Mouse (Mus musculus): ENCODE results near the gene Ppp1r14d.

The Ppp1r14d gene

GRCm38 (mm10) chr2:119229775-119230704 is at the start of gene Ppp1r14d:
Gene Ppp1r14d (minus strand): TSS chr2:119229906.
- no peak for DNase-seq (ENCODE audit: extremely low read depth, low read depth, low spot score)

- no peak for DNase-seq (ENCODE audit: extremely low read depth, low read depth, low spot score)
These were observed 48.1 kb upstream of the Ppp1r14d start for GRCm38 (mm10) chr2:119277810-119278209.

GRCm38 (mm10) chr2:119276926-119277325 is 47.2 kb upstream of the Ppp1r14d start:
- DNase-seq (ENCODE audit: extremely low read depth, low read depth, low spot score) = no peak

GRCm38 (mm10) chr2:119274126-119274525 is 44.4 kb upstream of the Ppp1r14d start:
- no peak for DNase-seq (ENCODE audit: extremely low read depth, low read depth, low spot score)

DNA sequence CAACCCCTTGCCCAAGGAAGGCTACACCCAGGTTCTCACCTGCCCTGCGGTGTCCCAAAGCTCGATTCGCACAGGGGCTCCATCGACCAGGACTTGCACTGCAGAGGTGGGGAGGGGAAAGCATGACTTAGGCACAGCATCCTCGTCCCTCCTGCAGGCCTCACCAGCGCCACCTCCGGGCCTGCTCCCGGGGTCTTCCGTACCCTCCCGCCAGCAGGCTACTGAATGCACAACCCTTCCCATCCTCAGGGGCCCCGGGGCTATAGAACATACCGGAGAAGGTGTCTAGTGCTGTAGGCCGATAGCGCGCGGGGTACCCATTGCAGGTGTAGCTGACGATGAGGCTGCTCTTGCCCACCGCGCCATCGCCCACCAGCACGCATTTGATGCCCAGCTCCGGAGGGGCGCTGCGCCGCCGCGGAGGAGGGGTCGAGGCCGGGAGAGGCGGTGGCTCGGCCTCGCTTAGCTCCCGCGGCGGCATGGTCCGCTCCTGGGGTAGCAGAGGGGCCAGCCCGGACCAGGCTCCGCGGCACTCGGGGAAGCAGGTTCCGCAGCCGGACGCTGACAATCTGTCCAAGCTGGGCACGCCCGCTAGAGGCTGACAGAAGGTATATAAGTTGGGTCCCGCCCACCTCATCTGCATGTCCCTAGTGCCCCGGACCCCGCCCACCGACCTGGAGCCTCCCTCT is 41.1 kb upstream of the Ppp1r14d start, which contains the start of gene Rhov:
Gene Rhov, minus strand, starts transcription at position 630 of the 689 bp plus-strand sequence.
- no peak for DNase-seq (ENCODE audit: extremely low read depth, low read depth, low spot score)

DNA sequence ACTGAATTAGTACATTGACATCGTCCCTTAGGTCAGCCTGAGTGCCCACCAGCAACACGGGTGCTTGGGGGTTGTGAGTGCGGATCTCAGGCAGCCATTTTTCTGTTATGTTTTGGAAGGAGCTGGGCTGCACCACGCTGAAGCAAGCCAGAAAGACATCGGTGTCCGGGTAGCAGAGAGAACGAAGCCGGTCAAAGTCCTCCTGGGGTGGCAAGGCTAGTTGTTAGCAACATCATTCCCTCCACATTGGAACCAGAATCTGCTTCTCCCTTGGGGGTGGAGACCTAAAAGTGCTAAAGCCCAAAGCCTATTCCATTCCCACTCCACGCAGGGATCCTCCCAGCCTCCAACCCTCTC is 40.6 kb upstream of the Ppp1r14d start:
- DNase-seq (ENCODE audit: extremely low read depth, low read depth, low spot score) = no peak

GRCm38 (mm10) chr2:119263813-119264212 is 34.1 kb upstream of the Ppp1r14d start:
- DNase-seq (ENCODE audit: extremely low read depth, low read depth, low spot score) = no peak

GRCm38 (mm10) chr2:119262978-119263377 is 33.3 kb upstream of the Ppp1r14d start:
- no peak for DNase-seq (ENCODE audit: extremely low read depth, low read depth, low spot score)

DNA sequence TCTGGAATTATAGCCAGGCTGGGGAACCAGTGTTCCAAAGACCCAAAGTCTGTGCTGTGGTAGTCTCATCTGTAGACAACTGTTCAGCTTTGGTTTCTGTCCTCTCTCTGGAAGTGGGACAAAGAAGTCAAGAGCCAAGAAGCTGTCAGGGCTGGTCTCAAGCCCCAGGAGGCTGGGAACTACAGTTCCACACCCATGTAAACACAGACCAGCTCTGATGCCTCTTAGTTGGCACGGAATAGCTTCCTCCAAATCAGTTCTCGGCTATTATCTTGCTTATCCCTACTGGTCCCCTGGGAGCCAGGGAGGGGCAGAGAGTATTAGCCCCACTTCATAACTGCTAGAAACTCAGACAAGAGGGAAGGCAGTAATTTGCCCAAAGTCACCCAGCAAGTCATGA is 31.6 kb upstream of the Ppp1r14d start:
- no peak for DNase-seq (ENCODE audit: extremely low read depth, low read depth, low spot score)

- no peak for DNase-seq (ENCODE audit: extremely low read depth, low read depth, low spot score)
These were observed 30.8 kb upstream of the Ppp1r14d start for GRCm38 (mm10) chr2:119260518-119260917.

DNA sequence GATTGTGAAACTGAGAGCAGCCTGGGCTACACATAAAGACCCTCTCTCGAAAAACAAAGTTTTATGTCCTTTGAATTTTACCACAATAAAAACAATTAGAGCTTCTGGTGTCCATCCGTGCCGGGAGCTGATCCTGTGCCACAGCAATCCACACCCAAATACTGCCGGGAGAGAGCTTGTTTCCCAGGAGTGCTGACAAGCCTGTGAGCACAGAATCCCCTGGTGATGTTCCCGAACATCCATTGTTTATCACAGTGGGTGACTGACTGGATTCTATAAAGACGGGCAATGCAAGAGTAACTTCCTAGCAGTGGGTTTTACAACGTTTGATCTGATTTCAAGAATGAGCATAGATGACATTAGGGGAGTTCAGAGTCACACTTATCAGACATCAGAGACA is 25.3 kb upstream of the Ppp1r14d start:
- DNase-seq (ENCODE audit: extremely low read depth, low read depth, low spot score) = no peak

GRCm38 (mm10) chr2:119250826-119251478 is 21.2 kb upstream of the Ppp1r14d start:
- DNase-seq (ENCODE audit: extremely low read depth, low read depth, low spot score) = no peak

DNA sequence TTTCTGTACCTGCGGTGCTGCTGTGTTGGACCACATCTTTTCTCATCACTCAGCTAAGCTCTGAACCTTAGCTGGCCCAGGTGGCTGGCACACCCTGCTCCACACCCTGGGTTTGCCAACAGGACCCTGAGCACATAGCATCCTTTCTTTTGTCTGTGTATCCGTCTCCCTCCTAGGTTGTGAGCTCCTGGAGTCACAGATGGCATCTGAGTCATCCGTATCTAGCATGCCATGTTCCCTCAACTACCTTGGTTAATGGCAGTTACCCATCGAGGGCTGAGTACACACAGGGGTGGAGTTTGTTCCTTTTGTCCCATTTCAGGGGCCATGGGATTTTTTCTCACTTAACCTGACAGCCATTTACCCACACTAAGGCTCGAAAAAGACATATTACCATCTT is 20.7 kb upstream of the Ppp1r14d start:
- DNase-seq (ENCODE audit: extremely low read depth, low read depth, low spot score) = no peak

GRCm38 (mm10) chr2:119249592-119250061 is 19.9 kb upstream of the Ppp1r14d start:
- no peak for DNase-seq (ENCODE audit: extremely low read depth, low read depth, low spot score)

- no peak for DNase-seq (ENCODE audit: extremely low read depth, low read depth, low spot score)
These were observed 18.2 kb upstream of the Ppp1r14d start for GRCm38 (mm10) chr2:119247904-119248303.

GRCm38 (mm10) chr2:119245246-119245645 is 15.5 kb upstream of the Ppp1r14d start:
- DNase-seq (ENCODE audit: extremely low read depth, low read depth, low spot score) = no peak

- DNase-seq (ENCODE audit: extremely low read depth, low read depth, low spot score) = no peak
These were observed 12.8 kb upstream of the Ppp1r14d start for GRCm38 (mm10) chr2:119242548-119242947.

- DNase-seq (ENCODE audit: extremely low read depth, low read depth, low spot score) = no peak
These were observed 11.1 kb upstream of the Ppp1r14d start for GRCm38 (mm10) chr2:119240819-119241186.

- no peak for DNase-seq (ENCODE audit: extremely low read depth, low read depth, low spot score)
These were observed 10.5 kb upstream of the Ppp1r14d start for GRCm38 (mm10) chr2:119240075-119240818.

DNA sequence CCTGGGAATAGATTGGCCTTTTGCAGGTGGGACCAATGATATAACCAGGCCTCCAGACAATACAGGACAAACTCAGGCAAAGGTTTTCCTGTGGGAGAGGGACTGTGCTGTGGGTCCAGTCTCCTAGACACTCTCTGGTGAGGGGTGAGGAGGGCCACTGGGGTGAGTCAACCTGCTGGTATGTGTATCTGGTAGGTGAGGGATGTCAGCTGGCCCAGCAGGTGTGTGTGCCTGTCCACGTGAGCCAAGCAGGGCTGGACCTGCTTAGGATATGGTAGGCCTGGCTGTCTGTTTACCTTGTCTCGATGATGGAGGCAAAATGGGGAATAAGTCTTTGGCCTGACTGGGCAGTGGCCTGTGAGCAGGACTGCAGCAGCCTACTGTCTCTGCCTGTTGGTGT is 9.0 kb upstream of the Ppp1r14d start:
- DNase-seq (ENCODE audit: extremely low read depth, low read depth, low spot score) = no peak

- DNase-seq (ENCODE audit: extremely low read depth, low read depth, low spot score) = no peak
These were observed 8.1 kb upstream of the Ppp1r14d start for GRCm38 (mm10) chr2:119237871-119238220.

Measured in fat pad, adult 2 months (tissue).